Mouse (Mus musculus) heart, adult 18-20 months (tissue): ENCODE measurements around the gene Adcy2. TPM values are rescaled to one million over a fixed set of nuclear protein-coding genes. Genes with fewer than 3 reads are reported as not detected.

Source experiments
- DNase-seq, 2 experiments: peaks; one replicate each; pipeline ENCODE4 v3.0.0; 2021 to 2022; ENCODE audit warnings: mixed read lengths in 1 of 2
- total RNA-seq, 2 experiments: library from RNA; stranded (reverse); gene quantifications; 2 replicates each; pipeline ENCODE4 v1.2.3; 2021

Gene Adcy2
- total RNA-seq, 2 experiments from 2014 or later, result 0.17 to 0.33 TPM

DNA sequence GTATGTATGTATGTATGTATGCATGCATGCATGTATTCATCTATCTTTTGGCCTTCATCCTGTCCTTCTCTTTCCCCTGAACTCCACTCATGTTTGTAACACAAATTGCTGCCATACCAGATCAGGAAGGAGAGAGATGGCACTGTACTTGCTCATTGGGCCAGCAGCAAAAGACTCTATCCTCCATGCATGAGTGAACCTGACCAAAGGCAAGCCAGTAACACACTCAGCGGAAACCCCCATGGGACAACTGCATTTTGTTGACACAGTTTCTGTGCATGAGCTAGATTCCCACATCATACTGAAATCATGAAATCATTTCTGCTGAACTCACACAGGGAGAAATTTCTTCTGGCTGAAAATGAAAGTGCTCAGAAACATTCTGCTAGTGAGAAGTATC is 172.9 kb downstream of the Adcy2 start:
- peak in 1 of 2 experiments; percentile 4 for DNase-seq

DNA sequence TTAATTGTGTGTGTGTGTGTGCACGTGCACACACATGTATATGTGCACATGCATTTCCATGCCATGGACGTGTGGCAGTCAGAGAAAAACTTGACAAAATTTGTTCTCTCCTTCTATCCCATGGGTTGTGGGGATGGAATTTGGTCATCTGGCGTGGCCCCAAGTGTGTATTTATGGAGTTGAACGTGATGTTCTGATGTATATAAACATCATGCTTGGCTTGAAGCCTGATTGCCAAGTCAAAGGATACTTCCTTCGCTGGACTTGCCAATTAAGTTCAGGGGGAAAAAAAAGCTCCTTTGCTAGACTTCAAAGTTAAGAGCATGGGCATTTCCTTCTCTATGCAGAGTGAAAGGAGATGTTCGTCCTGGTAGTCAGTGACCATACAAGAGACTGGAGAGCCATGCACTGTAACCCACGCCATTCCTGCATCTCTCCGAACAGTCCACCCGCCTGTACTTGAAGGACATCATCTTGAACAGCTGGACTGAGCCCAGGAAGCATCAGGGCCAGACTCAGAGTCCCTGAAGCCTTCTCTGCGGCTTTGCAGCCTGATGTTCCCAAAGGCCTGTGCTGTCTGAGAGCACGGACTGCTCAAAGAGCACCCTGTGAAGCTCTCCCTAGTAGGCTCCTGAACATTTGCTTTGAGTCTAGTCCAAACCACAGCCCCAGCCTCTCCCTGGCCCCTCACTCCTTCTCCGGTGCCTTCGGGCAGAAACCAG is 178.3 kb downstream of the Adcy2 start:
- peak in 1 of 2 experiments; percentile 3 for DNase-seq

DNA sequence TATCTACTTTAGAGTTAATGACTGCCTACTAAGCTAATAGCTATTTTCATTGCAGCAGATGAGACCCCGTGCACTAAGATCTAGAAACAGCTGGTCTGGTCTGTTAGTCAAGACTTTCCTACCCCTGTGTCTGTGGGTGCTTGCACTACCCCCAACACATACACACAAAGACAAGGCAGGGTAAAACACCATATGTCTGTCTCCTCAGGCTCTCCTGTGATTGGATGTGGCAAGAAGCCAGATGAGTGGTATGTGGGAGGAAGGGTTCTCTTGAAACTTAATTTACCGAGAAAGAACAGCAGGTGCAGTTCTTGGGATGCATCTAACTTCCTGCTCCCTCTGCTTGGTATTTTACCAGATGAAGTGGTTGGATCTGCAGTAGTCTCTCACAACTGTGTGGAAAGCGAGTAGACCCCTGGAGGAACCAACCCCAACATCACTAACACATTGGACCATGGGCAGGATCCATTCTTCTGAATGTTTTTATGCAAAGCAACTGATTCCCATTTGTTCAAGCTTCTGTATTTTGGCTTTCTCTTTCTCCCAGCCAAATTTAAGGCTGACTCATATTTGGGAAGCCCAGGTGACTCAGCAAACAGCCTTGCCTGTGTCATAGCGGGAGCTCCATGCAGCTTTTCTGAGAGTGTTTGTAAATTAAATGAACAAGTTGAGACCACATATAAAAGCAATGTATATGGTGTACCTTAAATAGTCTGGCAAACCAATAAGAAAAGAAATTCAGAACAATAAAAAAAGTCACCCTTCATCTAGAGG is 183.4 kb downstream of the Adcy2 start:
- no peak for DNase-seq

DNA sequence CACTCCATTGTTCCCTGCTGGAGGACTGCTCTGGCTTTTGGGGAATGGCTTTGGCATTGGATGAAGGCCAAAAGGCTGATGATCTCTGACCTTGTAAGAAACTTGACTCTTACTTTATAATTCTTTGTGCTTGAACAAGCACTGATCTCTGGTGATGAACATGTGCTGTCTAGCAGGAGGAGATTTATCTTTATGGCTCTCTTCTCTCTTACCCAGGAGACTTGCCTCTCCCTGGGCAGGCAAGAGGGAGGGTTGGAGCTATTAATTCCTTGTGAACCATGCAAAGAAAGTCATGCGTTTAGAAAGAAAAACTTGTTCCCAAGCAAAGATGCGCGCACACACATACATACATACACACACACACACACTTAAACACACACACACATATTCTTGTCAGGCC is 188.2 kb downstream of the Adcy2 start:
- DNase-seq, result no peak

DNA sequence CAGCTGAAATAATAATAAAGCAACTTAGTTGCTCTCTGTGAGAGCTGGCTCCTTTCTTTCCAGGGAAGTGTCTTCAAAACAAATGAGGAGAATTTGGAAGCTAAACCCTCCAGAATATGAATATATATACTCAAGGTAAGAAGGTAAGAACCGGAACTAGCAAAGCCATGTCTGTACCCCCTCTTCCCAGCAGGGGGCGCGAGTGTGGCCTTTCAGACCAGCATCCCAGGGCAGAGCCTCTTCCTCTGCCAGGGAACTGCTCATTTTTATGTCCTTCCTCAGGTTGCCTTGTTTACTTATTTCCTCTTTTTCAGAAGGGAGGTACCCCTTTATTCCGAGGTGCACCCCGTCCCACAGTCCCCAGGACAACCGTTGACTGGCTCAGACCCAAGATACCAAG is 199.6 kb downstream of the Adcy2 start:
- peak in 1 of 2 experiments; percentile 6 for DNase-seq

DNA sequence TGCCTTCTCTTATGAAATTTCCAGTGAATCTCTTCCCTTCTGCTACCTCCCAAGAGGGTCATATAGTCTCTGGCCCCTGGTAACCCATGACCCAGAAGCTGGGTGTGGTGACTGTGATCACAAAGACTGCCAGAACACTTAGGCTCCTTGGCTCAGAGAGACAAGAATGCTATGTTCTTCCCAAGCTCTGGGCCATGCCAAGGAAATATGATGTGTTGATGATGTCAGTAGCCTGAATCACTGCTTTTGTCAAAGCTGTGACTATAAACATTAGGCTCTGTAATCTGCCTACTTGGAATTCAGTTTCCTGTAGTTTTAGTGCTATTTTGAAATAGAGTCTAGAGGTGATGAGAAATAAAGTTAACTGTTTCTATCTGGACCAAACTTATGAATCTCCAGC is 206.1 kb downstream of the Adcy2 start:
- DNase-seq, result peak in 1 of 2 experiments; percentile 22

DNA sequence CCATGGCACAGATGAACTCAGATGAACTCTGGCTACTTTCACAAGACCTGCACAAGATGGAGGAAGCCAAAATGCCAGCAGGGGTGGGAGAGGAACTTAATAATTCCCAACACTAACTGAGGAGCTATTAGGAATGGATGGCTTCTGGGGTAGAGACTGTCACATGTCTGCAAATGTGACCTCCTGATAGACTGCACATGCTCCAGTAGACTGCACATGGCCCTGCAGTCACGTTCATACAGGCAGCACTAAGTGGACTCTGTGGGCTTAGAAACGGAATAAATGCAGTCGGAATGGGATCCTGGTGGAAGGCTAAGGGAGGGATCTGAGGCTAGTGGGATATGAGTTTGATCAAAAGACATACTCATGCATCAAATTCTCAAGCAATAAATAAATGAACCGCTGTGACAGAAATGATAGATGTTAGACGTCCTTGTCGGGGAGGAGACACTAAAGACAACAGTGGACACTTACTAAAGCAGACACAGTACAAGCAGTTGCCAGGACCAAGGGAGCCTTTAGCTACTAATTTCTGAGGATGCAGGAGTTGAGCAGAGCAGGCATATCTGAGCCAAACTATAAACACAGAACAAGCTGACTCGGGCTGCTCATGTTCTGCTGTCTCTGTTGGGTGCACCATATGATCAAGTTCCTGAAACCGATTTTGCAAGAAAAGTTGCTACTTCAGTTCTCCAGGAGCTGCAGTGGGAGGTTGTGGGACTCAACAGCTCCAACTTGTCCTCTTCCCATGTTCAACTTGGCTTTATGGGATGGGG is 211.9 kb downstream of the Adcy2 start:
- DNase-seq, result no peak

DNA sequence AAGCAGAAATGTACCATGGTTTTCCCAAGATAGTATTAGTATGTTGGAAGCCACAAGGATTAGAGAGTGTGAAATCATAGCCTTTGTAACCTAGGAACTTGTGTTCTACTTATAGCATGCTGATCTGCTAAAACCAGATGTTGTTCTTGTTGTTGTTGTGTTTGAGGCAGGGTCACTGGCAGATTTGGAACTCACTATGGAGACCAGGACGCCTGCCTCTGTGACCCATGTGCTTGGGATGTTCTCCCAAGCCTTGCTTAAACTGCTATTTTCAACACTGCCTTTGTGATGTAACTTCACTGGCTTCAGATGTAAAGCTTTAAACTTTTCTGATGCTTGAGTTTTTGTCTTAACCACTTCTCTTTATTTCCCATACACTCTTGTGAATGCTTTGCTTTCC is 216.2 kb downstream of the Adcy2 start:
- no peak for DNase-seq

DNA sequence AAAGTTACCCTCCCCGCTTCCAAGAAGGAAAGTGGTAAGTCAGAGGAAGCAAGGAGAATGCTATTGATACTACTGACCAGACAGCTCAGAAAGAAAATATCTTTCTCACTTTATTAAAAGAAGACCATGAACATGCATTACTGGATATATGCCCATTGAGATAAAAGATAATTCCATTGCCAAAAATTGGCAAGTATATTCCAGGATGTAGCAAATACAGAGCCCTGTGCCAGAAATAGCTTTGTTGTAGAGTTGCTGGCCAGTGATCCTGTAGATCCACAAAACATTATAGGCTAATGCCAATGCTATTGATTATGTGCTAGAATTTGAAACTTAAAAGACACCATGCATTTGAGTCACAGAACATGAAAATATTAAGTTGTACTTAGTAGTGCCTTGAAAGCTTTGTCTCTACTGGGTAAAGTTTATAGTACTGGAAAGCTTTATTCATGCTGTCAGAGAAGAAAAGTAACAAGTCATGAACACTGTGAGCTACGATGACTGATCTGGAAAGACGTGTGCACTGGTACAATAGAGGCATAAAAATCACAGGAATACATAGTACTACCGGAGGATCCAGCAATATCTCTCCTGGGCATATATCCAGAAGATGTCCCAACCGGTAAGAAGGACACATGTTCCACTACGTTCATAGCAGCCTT is 221.2 kb downstream of the Adcy2 start:
- no peak for DNase-seq

DNA sequence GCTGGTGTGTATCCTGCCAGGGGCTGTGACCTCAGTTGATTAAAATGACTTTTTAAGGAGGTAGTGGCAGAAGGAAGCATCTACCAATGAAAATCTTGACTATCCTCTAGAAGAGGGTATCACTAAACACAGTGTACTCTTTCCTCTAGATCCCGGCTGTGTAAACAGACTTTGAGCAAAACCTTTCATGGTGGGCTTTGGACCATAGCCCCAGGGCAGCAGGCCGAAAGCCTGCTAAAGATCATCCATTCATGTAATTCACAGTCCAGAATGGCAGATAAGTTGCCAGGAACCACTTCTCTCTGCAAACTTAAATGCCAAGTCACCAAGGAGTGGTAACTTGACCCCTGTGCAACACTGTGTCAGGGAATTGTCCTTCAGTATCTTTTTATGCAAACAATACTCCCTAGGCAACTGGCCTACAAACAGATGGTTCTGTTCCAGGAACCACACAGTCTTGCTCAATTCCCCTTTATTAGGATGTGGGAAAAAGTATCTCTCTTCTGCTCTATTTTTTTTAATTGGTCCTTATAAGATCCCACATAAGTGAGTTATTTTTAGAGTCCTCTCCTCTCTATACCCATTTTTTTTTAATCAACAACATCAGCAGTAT is 225.6 kb downstream of the Adcy2 start:
- DNase-seq, result peak; percentile 23 to 26

DNA sequence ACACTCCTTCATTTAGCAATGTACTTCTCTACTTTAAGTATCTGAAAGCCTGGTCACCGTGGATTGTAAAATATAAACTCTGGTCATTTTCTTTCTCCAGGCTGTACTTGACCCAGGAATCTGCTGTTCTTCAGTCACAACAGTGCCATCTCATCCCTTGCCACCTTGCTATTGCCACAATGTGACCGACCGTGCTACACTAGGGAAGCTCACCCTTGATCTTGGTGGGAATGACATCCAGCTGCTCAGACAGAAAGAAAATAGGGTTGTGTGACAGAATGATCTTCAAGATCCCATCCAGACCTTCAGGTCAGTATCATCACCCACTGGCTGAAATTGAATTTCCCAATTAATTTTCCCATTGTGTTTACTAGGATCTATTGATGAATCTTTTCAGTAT is 230.8 kb downstream of the Adcy2 start:
- DNase-seq, result no peak

DNA sequence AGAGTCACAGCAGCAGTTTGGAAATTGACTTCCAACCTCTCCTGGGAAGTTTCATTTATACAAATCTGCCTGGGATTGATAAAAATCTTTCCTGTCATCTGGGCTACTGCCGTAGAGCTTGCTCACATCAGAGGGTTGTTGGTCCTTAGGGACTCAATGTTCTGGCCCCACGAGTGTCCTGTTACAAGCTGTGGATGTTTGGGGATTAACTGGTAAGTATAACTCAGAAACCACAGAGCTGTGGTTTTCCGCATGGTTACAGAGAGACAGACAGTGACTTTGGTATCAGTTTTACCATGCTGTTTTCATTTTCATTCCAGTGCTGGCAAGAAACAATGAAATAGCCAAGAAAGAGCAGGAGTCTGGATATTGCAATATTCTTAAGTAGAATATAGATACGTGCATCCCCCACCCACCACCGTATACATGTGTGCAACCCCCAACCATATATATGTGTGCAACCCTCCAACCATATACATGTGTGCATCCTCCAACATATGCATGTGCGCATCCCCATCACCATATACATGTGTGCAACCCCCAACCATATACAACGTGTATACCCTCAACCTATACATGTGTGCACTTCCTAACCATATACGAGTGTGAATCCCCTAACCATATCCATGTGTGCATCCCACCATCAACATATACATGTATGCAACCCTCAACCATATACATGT is 233.3 kb downstream of the Adcy2 start:
- no peak for DNase-seq

DNA sequence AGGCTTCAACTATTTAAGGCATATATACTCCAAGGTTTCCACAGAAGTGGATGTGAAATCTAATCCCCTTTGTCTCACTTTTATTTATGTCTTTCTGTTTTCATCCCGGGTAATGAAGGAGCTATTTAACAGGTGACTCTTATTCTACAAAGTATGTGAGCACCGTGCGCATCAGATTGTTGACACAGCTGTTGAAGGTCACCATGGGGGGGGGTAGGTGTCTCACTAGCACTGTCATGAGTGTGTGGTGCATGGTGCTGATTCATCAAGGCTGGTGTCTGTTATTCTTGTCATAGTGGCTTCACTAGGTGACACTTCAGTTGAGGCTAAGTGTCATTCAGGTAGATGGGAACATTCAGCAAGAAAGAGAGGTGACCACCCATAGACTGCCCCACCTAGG is 234.7 kb downstream of the Adcy2 start:
- DNase-seq, result no peak

DNA sequence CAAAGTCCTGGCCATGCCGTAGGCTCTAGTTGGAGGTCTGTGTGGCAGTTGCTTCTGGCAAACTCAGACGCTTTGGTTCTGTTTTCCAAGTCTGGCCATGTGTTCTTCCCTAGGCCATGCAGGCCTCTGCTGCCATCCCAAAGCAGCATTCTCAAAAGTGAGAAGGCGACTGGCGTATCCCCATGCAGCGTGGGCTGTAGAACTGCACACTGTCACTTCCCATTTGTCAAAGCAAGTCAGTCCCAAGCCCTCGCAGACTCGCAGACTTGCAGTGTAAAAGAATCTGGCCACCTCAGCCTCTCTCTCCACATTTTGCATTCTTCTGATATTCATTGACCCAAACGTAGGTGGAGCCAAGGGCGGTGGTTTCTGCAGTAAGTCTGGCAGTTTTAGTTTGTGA is 249.5 kb downstream of the Adcy2 start:
- peak in 1 of 2 experiments; percentile 4 for DNase-seq

DNA sequence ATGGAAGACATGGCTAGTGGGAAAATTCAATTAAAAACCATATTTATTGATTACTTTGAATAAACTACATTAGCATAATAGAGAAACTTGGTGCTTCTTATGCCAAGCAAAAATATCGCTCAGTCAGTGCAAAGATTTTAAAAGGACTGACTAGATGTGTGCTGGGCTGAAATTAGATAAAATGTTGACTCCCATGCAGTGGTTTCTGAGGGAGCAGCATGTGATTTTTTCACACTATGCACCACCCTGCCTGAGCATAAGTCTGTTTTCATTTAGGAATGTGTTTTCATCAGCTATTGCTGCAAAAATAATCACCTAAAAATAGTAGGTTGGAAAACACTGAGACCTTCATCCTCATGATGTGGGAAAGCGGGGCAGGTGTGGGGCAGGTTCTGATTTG is 250.0 kb downstream of the Adcy2 start:
- DNase-seq, result no peak

DNA sequence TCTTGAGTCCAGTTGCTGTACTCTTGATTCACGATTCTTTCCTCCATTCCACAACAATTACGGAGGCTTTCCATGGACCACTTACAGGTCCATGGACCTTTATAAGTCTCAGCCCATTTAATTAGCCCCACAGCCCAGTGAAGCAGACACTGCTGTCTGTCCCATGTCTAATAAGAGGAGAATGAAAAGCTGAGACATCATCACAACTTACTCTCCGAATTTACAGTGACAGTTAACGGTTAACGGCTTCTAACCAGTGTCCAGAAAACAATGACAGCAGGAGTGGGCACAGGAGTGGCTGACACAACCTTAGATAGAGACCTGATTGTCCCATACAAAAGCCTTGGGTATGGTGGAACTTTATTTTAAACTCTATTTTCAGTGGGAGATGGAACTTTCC is 253.9 kb downstream of the Adcy2 start:
- no peak for DNase-seq

DNA sequence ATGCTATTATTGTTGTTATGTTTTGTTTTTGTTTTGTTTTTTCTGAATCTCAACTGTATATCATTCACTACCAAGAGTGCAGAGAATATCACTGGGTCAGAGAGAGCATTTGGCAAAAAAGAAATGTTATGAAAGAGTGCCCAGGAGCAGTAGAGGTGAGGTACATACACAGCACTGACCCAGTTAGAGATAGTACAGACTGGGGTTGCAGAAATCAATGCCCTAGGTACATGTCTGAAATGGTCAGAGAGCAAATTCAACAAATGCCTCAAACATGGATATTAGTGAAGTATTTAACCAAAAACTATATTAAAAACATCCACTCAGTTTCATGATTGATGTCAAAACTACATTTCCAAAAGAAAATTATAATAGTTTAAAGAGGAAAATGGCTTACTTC is 286.7 kb downstream of the Adcy2 start:
- no peak for DNase-seq

DNA sequence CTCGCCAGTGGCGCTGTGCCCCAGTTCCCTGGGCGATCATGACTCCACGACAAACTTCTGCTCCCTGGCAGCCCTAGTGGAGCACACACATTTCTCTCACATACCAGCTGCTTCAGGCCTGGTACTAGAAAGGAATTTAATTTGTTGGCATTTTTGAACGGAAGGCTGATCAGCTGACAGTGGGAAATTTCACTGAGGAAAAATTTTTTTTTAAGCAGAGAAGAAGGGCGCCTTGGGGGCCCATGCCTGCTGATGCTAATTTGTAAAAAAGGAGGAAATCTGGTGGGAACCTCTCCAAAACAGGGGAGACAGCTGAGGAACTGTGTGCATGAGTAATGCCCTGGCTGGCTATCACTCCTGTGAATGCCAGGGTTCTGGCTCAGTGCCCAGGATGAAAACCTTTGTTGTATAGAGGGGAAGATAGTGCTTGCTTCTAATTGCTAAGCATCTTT is 292.0 kb downstream of the Adcy2 start:
- DNase-seq, result no peak

DNA sequence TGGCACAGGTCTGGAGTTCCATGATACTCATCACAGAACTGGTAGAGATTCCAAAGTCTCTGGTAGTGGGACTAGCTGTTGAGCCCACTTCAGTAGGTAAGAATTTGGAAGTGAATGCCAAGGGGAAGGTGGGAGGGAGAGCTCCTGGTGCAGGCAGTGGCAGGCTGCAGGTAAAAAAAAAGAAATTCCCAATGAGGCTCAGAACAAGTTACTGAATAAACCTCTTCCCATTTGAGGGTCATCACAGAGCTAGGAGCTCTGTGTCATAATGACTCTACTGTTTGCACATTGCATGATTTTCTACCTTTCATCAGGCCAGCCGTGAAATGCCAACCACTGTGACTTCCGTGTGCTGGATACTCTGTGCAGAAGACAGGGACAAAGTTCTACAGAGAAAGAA is 314.4 kb downstream of the Adcy2 start:
- DNase-seq, result no peak

DNA sequence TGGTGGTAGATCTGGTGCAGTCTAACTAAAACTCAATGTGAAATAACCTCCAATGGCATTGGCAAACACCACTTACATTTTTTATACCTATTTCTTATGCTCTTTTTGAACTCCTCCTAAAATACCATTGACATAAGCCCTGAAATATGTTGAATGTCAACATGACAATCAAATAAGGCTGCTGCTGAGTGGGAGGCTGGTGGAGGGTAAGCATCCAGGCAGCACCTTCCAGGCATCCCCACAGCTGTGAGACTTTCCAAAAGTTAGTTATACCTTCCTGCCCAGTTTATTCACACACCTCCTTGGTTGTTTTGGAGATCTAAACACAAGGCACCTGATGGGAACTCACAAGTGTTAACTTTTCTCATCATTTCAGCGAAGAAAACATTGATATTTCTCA is 318.9 kb downstream of the Adcy2 start:
- no peak for DNase-seq

DNA sequence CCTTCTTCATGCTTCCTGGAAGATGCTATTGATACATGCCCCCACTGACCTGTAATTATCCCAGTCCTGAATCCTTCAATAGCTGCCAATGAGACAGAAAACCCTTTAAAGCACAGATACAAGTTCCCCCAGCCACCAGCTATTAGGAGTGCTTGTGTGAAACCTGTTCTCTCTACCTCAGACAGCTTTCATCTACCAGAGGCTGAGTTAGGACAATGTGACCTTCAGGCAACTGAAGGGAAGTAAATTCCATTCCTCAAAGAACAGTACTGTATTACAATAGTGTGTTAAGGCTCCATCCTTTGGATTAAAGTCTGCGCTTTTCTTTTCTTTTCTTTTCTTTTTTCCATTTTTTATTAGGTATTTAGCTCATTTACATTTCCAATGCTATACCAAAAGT is 356.6 kb downstream of the Adcy2 start:
- DNase-seq, result no peak
